Mouse (Mus musculus) ES-E14 (cell line): ENCODE results near the gene Creld2.

Experiments
- CHD2 ChIP-seq: IDR thresholded peaks from 2 replicates; pipeline ENCODE4 v1.6.1; 2014; ENCODE audit warnings: mild to moderate bottlenecking, low read depth, low read length, inconsistent platforms
- HCFC1 ChIP-seq: IDR thresholded peaks from 2 replicates; pipeline ENCODE4 v1.6.1; 2012; ENCODE audit warnings: low read length, inconsistent platforms, borderline replicate concordance; ENCODE audit not compliant: insufficient read depth
- MAFK ChIP-seq: IDR thresholded peaks from 2 replicates; pipeline ENCODE4 v1.6.1; 2014; ENCODE audit warnings: mild to moderate bottlenecking, low read depth, low read length, inconsistent platforms; ENCODE audit not compliant: insufficient read depth
- ZC3H11A ChIP-seq: IDR thresholded peaks from 2 replicates; pipeline ENCODE4 v1.6.1; 2012; ENCODE audit warnings: low read depth, mild to moderate bottlenecking, inconsistent platforms, low read length, borderline replicate concordance

DNA sequence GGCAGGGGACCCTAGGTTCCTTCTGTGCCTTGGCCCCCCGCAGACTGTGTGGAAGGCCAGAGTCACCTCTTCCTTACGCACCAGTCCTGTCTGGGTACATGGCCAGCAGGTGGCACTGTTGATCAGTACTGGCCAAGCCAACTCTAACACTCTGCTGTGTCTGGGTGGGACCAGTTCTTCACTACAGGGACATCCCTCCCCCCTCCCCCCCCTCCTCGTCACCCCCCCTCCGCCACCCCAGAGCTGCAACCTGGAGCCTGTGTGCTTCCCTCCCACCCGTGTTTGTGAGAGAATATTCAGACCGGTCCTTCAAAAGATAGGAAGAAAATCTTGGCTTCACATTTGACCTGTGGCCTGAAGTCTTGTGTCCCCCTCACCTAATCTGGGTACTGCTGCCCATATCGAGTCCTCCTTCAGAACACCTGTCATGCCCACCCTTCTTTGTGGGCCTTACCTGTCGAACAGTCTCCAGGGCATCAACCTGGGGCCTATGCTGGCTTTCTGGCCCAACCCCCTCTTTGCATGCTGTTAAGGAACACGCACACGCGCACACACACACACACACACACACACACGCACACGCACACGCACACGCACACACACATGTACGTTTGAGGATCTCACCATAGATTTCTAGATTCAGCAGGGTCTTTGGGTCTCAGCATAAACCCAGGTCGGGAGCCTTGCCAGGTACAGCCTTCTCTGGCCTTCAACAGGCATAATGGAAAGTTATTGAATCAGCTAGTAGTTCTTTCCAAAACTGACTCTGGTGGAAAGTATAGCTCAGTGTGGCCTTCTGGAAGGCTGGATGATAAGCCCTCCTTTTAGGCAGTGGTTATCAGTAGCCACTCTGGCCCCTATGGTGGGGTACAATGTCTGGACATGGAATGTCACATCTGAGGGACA, 9.6 kb downstream of the Creld2 start:
- TF ChIP-seq CHD2 = no peak
- no peak for TF ChIP-seq MAFK
- TF ChIP-seq HCFC1 = no peak
- peak; percentile 93 for TF ChIP-seq ZC3H11A
